Mouse (Mus musculus) limb, embryonic 14.5 days (tissue): Measurements from ENCODE around the gene Lamtor2. TPM values are rescaled to one million over a fixed set of nuclear protein-coding genes. Genes with fewer than 3 reads are reported as not detected.

ENCODE experiments used
- ATAC-seq: fragments of 200-750 bp; cut with Nextera tagmentation; 2 replicates; pipeline ENCODE4 v1.8.0; 2017; ENCODE audit warnings: low read depth, moderate number of reproducible peaks, moderate TSS enrichment; ENCODE audit not compliant: low FRiP score
- DNase-seq: peaks from one replicate; pipeline ENCODE4 v3.0.0-alpha.2; 2015; ENCODE audit warnings: low spot score
- H3K27ac ChIP-seq: fragments of 300-500 bp; sonication (generic); replicated peaks from 2 replicates; pipeline ENCODE4 v1.5.1; 2014; ENCODE audit warnings: low read depth, mild to moderate bottlenecking, low read length, moderate library complexity, mixed read lengths
- H3K27me3 ChIP-seq: fragments of 300-500 bp; sonication (generic); 2 replicates; pipeline ENCODE4 v1.6.1; 2014; ENCODE audit warnings: low read length, mixed read lengths; ENCODE audit not compliant: control insufficient read depth, insufficient read depth
- H3K36me3 ChIP-seq: fragments of 300-500 bp; sonication (generic); 2 replicates; pipeline ENCODE4 v1.6.1; 2014; ENCODE audit warnings: mild to moderate bottlenecking, low read length, moderate library complexity, mixed read lengths; ENCODE audit not compliant: control insufficient read depth, insufficient read depth
- H3K4me1 ChIP-seq: fragments of 300-500 bp; sonication (generic); 2 replicates; pipeline ENCODE4 v1.6.1; 2014; ENCODE audit warnings: antibody characterized with exemption, low read length, mixed read lengths; ENCODE audit not compliant: control insufficient read depth, insufficient read depth
- H3K4me2 ChIP-seq: fragments of 300-500 bp; sonication (generic); replicated peaks from 2 replicates; pipeline ENCODE4 v1.6.1; 2014; ENCODE audit warnings: low read depth, mild to moderate bottlenecking, low read length, moderate library complexity; ENCODE audit not compliant: severe bottlenecking
- H3K4me3 ChIP-seq: fragments of 300-500 bp; sonication (generic); replicated peaks from 2 replicates; pipeline ENCODE4 v1.5.1; 2014; ENCODE audit warnings: low read length
- H3K9ac ChIP-seq: fragments of 300-500 bp; sonication (generic); 2 replicates; pipeline ENCODE4 v1.6.1; 2014; ENCODE audit warnings: mild to moderate bottlenecking, low read depth, low read length, moderate library complexity; ENCODE audit not compliant: severe bottlenecking
- H3K9me3 ChIP-seq: fragments of 300-500 bp; sonication (generic); 2 replicates; pipeline ENCODE4 v1.6.1; 2016; ENCODE audit warnings: low read length; ENCODE audit not compliant: control insufficient read depth
- POLR2A ChIP-seq: fragments of 200-500 bp; IDR thresholded peaks from 2 replicates; pipeline ENCODE4 v1.8.0; 2012; ENCODE audit warnings: inconsistent platforms, mild to moderate bottlenecking, moderate library complexity, borderline replicate concordance; ENCODE audit not compliant: insufficient read depth, insufficient read length; ENCODE audit errors: extremely low read depth
- WGBS: fragments of 180-500 bp; shearing (Covaris S2); extraction: QIAGEN DNeasy Blood & Tissue Kit; methylation state at CpG from one replicate; pipeline ENCODE4 v1.1.7; 2014; 5-methylcytosine and 5-hydroxymethylcytosine counted together
- polyA plus RNA-seq, 2 experiments: library from polyadenylated mRNA; depleted of rRNA in 1 of 2; stranded (reverse) in 1 of 2; unstranded in 1 of 2; fragments of >200 nt; fragmentation: Nextera tagmentation in 1 of 2; extraction: Ambion mirVana in 1 of 2; gene quantifications; 2 replicates each; pipeline versions ENCODE4 v1.2.1 to v1.2.3; 2012 to 2014

Lamtor2 gene
- polyA plus RNA-seq, 2 experiments = 100 to 117 TPM

GRCm38 (mm10) chr3:88567892-88568291 lies 15.0 kb upstream of the Lamtor2 start:
- no peak overlapping the region for H3K4me3 ChIP-seq
- H3K9me3 ChIP-seq = no peaks in the 10 kb centered on the region
- peaks cover 74% of the 10 kb centered on the region for H3K36me3 ChIP-seq
- DNase-seq = no peak
- no peak overlapping the region for H3K9ac ChIP-seq
- no peak overlapping the region for H3K27ac ChIP-seq
- no peak overlapping the region for H3K4me2 ChIP-seq
- no peak for ATAC-seq
- no peaks in the 10 kb centered on the region for H3K27me3 ChIP-seq
- WGBS = 93% methylated on average over 6 of the region's 6 CpGs
- no peak for TF ChIP-seq POLR2A
- no peaks in the 10 kb centered on the region for H3K4me1 ChIP-seq

- no peak overlapping the region for H3K9ac ChIP-seq
- H3K27ac ChIP-seq = no peak overlapping the region
- no peak overlapping the region for H3K4me2 ChIP-seq
- H3K4me1 ChIP-seq = no peaks in the 10 kb centered on the region
- H3K27me3 ChIP-seq = no peaks in the 10 kb centered on the region
- ATAC-seq (no peak), DNase-seq (no peak)
- WGBS = 85% methylated on average over 4 of the region's 4 CpGs
- no peak for TF ChIP-seq POLR2A
- no peak overlapping the region for H3K4me3 ChIP-seq
- H3K9me3 ChIP-seq = no peaks in the 10 kb centered on the region
- peaks cover 87% of the 10 kb centered on the region for H3K36me3 ChIP-seq
Measured at GRCm38 (mm10) chr3:88566536-88567061, 13.7 kb upstream of the Lamtor2 start.

- Histone ChIP-seq H3K9me3 (no peaks in the 10 kb centered on the region), H3K27ac (no peak overlapping the region), H3K4me1 (no peaks in the 10 kb centered on the region), H3K36me3 (peaks cover 92% of the 10 kb centered on the region), H3K27me3 (no peaks in the 10 kb centered on the region), H3K9ac (no peak overlapping the region), H3K4me2 (no peak overlapping the region), H3K4me3 (no peak overlapping the region)
- TF ChIP-seq POLR2A = no peak
- 93% methylated on average over 3 of the region's 3 CpGs for WGBS
- ATAC-seq (no peak), DNase-seq (no peak)
Measured at GRCm38 (mm10) chr3:88566116-88566515, 13.2 kb upstream of the Lamtor2 start.

- H3K9ac ChIP-seq = no peak overlapping the region
- no peaks in the 10 kb centered on the region for H3K4me1 ChIP-seq
- no peak for ATAC-seq
- 88% methylated on average over 7 of the region's 7 CpGs for WGBS
- H3K9me3 ChIP-seq = no peaks in the 10 kb centered on the region
- no peaks in the 10 kb centered on the region for H3K27me3 ChIP-seq
- DNase-seq = no peak
- H3K36me3 ChIP-seq = peaks cover 99% of the 10 kb centered on the region
- no peak for TF ChIP-seq POLR2A
- no peak overlapping the region for H3K4me3 ChIP-seq
- no peak overlapping the region for H3K4me2 ChIP-seq
- no peak overlapping the region for H3K27ac ChIP-seq
Measured at GRCm38 (mm10) chr3:88563966-88564365, 11.1 kb upstream of the Lamtor2 start.

GRCm38 (mm10) chr3:88563442-88563841 lies 10.6 kb upstream of the Lamtor2 start:
- ATAC-seq = no peak
- WGBS = 70% methylated on average over 4 of the region's 4 CpGs

GRCm38 (mm10) chr3:88561989-88562388 lies 9.1 kb upstream of the Lamtor2 start:
- Histone ChIP-seq H3K4me1 (no peaks in the 10 kb centered on the region), H3K9me3 (no peaks in the 10 kb centered on the region), H3K27ac (no peak overlapping the region), H3K4me2 (no peak overlapping the region), H3K36me3 (peaks cover 98% of the 10 kb centered on the region), H3K27me3 (no peaks in the 10 kb centered on the region), H3K9ac (no peak overlapping the region), H3K4me3 (no peak overlapping the region)
- TF ChIP-seq POLR2A = no peak
- no peak for ATAC-seq
- no peak for DNase-seq
- WGBS = 71% methylated on average over 4 of the region's 4 CpGs

More at GRCm38 (mm10) chr3:88563442-88563841, 10.6 kb upstream of the Lamtor2 start:
- Histone ChIP-seq H3K4me1 (no peaks in the 10 kb centered on the region), H3K9me3 (no peaks in the 10 kb centered on the region), H3K27ac (no peak overlapping the region), H3K4me2 (no peak overlapping the region), H3K4me3 (no peak overlapping the region), H3K27me3 (no peaks in the 10 kb centered on the region), H3K36me3 (peaks cover 99% of the 10 kb centered on the region), H3K9ac (no peak overlapping the region)
- no peak for DNase-seq
- no peak for TF ChIP-seq POLR2A
